Mouse (Mus musculus) E14TG2a.4 (cell line): ENCODE data around the gene Map4k2.

Experiments used
- H3K27me3 ChIP-seq: 2 replicates; pipeline ENCODE4 v1.6.1; 2014; ENCODE audit warnings: low read length, control low read depth; ENCODE audit not compliant: insufficient read depth
- H3K36me3 ChIP-seq: 2 replicates; pipeline ENCODE4 v1.6.1; 2014; ENCODE audit warnings: low read length, control low read depth; ENCODE audit not compliant: insufficient read depth
- H3K4me1 ChIP-seq: replicated peaks from 2 replicates; pipeline ENCODE4 v1.6.1; 2014; ENCODE audit warnings: low read depth, low read length, control low read depth
- H3K4me3 ChIP-seq: replicated peaks from 2 replicates; pipeline ENCODE4 v1.5.1; 2014; ENCODE audit warnings: mild to moderate bottlenecking, low read length
- H3K9me3 ChIP-seq: 2 replicates; pipeline ENCODE4 v1.6.1; 2014; ENCODE audit warnings: low read length, control low read depth
- CTCF ChIP-seq: conservative IDR thresholded peaks from 2 replicates; pipeline ENCODE4 v1.5.1; 2014; ENCODE audit warnings: low read length
- NANOG ChIP-seq: IDR thresholded peaks from 2 replicates; pipeline ENCODE4 v1.6.1; 2014; ENCODE audit warnings: borderline replicate concordance, low read length, mixed read lengths
- POU5F1 ChIP-seq: IDR thresholded peaks from 2 replicates; pipeline ENCODE4 v1.6.1; 2014; ENCODE audit warnings: low read length, borderline replicate concordance

Map4k2 gene

DNA sequence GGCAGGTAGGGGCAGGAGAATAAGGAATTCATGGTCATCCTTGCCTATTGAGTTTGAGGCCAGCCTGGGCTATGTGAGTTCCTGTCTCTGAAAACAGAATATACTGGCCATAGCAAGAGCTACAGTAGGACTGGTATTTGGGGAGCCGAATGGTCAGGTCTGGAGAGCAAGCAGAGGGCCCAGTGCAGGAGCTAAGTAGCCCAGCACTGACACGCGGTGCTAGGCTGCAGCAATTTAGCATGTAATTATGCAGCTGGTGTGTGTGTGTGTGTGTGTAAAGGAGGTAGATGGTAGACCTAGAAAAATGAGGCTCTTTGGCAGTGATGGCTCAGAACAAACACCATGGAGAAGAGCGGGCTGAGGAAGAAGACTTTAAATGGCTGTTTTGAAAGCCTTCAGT lies 6.7 kb downstream of the Map4k2 start:
- peaks cover 67% of the 10 kb centered on the region for H3K36me3 ChIP-seq
- H3K9me3 ChIP-seq, result no peaks in the 10 kb centered on the region
- H3K27me3 ChIP-seq, result peaks cover under 1% of the 10 kb centered on the region; the same call in 1 of the 2 replicates
- TF ChIP-seq POU5F1, result no peak
- no peak for TF ChIP-seq NANOG
- TF ChIP-seq CTCF, result no peak
- H3K4me1 ChIP-seq, result peaks cover 58% of the 10 kb centered on the region
- no peak overlapping the region for H3K4me3 ChIP-seq

DNA sequence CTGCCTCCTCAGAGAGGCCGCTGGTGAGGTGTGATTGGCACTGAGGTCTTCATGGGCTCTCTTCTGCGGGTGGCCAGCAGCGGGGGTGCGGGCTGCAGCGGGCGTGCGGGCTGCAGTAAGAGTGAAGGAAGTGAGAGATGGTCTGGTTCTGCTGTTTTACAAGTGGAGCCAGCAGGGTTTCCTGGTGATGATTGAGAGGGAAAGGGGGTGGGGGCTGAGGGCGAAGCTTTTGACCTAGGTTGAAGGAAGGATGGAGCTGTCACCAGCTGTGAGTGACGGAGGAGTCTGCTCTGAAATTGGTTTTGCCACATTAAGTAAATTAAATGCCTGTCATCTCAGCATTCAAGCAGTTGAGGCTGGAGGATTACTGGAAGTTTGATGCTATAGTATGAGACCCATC lies 7.8 kb downstream of the Map4k2 start:
- TF ChIP-seq POU5F1 (no peak), NANOG (no peak)
- Histone ChIP-seq H3K4me1 (peaks cover 48% of the 10 kb centered on the region), H3K4me3 (no peak overlapping the region), H3K9me3 (no peaks in the 10 kb centered on the region), H3K36me3 (peaks cover 70% of the 10 kb centered on the region), H3K27me3 (no peaks in the 10 kb centered on the region)

GRCm38 (mm10) chr19:6349215-6349983 lies 8.5 kb downstream of the Map4k2 start:
- H3K4me3 ChIP-seq, result no peak overlapping the region
- TF ChIP-seq POU5F1, result no peak
- no peak for TF ChIP-seq NANOG
- TF ChIP-seq CTCF, result no peak
- H3K36me3 ChIP-seq, result peaks cover 70% of the 10 kb centered on the region
- no peaks in the 10 kb centered on the region for H3K9me3 ChIP-seq
- H3K27me3 ChIP-seq, result no peaks in the 10 kb centered on the region
- peaks cover 44% of the 10 kb centered on the region for H3K4me1 ChIP-seq

GRCm38 (mm10) chr19:6351431-6352106 lies 10.6 kb downstream of the Map4k2 start:
- H3K9me3 ChIP-seq, result no peaks in the 10 kb centered on the region
- H3K4me3 ChIP-seq, result no peak overlapping the region
- no peak for TF ChIP-seq NANOG
- no peak for TF ChIP-seq POU5F1
- no peak for TF ChIP-seq CTCF
- peaks cover 56% of the 10 kb centered on the region for H3K36me3 ChIP-seq
- H3K4me1 ChIP-seq, result peaks cover 32% of the 10 kb centered on the region
- no peaks in the 10 kb centered on the region for H3K27me3 ChIP-seq

DNA sequence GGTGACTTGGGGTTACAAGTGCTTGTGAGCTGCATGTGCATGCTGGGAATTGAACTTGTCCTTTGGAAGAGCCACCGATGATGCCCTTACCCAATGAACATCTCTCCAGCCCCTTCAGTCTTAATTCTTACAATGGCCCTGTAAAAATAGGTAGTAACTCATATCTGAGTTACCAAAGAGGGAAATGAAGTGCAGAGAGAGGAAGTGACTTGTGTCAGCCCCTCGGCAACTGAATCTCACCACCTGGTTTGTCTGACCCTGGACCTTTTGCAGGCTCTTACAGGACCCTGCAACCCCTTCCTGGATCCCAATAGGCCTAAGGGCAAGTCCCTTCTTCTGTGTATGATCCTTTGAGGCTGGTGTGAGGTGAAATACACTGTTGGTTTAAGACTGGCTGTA lies 11.2 kb downstream of the Map4k2 start:
- Histone ChIP-seq H3K4me1 (peaks cover 27% of the 10 kb centered on the region), H3K4me3 (no peak overlapping the region), H3K9me3 (no peaks in the 10 kb centered on the region), H3K36me3 (peaks cover 50% of the 10 kb centered on the region), H3K27me3 (no peaks in the 10 kb centered on the region)
- TF ChIP-seq POU5F1 (no peak), NANOG (no peak), CTCF (no peak)

GRCm38 (mm10) chr19:6354030-6354429 lies 13.1 kb downstream of the Map4k2 start:
- Histone ChIP-seq H3K9me3 (no peaks in the 10 kb centered on the region), H3K4me1 (peaks cover 14% of the 10 kb centered on the region), H3K36me3 (peaks cover 40% of the 10 kb centered on the region), H3K4me3 (no peak overlapping the region), H3K27me3 (no peaks in the 10 kb centered on the region)
- TF ChIP-seq POU5F1 (no peak), NANOG (no peak), CTCF (no peak)

- Histone ChIP-seq H3K9me3 (no peaks in the 10 kb centered on the region), H3K4me3 (no peak overlapping the region), H3K4me1 (peaks cover 28% of the 10 kb centered on the region), H3K36me3 (peaks cover 38% of the 10 kb centered on the region), H3K27me3 (no peaks in the 10 kb centered on the region)
- no peak for TF ChIP-seq POU5F1
- TF ChIP-seq NANOG, result no peak
- TF ChIP-seq CTCF, result no peak
Measured at GRCm38 (mm10) chr19:6361291-6361690, 20.4 kb downstream of the Map4k2 start.

- Histone ChIP-seq H3K4me1 (peaks cover 44% of the 10 kb centered on the region), H3K36me3 (peaks cover 56% of the 10 kb centered on the region), H3K9me3 (no peaks in the 10 kb centered on the region), H3K27me3 (no peaks in the 10 kb centered on the region), H3K4me3 (peak overlapping the region; percentile 99)
- TF ChIP-seq NANOG, result no peak
- TF ChIP-seq POU5F1, result no peak
- TF ChIP-seq CTCF, result no peak
Measured at GRCm38 (mm10) chr19:6363091-6363410, 22.1 kb downstream of the Map4k2 start.
